Mouse (Mus musculus): ENCODE measurements around the gene Kcnmb1.

The Kcnmb1 gene

DNA sequence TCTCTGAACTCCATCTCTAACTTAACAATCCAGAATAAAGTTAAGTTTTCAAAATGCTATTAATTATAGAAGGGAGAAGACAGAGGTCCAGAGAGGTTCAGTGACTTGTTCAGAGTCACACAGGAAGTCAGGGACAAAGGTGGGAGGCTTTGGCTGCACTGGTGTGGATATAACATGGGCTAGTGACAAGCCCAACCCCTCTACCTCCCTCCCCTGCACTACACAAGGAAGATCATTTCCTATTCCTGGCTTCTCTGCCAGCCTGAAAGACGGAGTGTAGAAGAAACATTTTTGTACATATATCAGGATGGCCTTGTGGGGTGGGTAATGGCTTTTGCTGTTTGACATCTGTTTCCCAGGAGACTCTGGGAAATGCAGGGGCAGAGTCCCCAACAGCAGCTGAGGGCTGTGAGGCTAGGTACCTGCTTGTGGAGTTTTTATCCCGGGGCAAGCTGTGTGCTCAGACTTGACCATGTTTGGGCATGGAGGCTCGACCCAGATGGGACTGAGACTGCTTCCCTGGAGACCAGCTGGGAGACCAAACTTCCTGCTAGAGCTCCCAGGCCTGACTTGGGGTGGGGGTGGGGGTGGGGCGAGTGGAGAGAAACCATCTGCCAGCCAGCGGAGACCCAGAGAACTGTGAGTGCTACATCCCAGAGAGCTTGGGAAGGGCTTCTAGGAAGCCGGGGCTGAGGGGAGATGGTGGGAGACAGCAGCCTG lies at the start of gene Kcnmb1:
Gene Kcnmb1, plus strand, starts transcription at position 326 of the 720 bp plus-strand sequence.
- DNase-seq (ENCODE audit: low read depth in 1 of 2, low spot score in 2 of 2): no peak

DNA sequence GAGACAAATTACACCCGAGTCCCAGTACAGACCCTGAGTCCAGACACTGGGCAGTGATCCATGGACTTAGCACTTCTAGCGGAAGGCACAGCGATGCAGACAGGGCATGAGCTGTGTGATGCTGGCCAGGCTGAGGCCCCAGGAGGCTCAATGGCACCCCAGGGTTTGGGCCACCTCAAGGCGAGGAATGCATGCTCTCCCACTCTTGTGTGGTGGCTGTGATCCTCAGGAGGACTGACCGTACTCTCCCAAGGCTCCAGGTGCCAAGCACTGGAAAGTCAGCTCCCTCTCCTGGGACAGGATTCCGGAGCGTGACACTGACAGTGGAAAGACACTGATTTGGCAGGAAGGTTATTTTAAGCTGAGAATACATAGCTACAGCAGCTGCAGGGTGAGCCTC lies 49.8 kb upstream of the Kcnmb1 start:
- DNase-seq (ENCODE audit: low read depth in 1 of 2, low spot score in 2 of 2): no peak

DNA sequence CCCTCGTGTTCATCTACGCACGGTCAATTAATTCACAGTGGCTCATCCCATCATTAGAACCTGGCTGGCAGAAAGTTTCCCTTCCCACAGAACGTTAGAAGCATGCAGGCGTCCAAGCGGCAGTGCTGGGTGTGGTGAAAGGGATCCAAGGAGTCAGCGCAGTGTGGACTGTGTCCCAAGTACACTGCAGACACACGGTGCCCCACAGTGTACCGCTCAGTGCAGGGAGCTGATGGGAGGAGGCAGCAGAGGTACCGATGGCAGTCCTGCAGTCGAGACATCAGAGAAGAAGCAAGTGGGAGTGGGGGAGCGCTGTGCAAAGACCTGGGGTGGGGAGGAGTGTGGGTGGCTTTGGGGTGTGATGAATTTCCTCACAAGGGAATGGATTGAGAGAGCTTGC lies 48.6 kb upstream of the Kcnmb1 start:
- no peak for DNase-seq (ENCODE audit: low read depth in 1 of 2, low spot score in 2 of 2)

DNA sequence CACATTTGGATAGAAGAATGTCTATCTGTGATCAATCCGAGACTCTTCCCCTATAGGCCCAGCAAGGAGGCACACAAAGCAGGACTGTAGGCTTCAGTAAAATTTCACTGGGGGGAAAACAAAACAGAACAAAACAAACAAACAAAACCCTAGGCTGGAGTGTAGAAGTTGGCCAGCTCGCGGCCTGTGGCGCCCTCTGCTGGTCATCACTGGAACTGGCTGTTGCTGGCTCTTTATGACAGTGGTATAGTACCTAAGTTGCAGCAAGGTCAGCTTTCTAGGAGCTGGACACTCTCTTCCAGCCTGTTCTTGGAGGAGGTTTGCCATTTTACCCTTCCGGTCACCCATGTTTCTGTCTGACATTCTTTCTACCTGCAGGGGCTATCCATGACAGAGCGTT lies 45.2 kb upstream of the Kcnmb1 start:
- DNase-seq (ENCODE audit: low read depth in 1 of 2, low spot score in 2 of 2): peak in 1 of 2 experiments; percentile 20

DNA sequence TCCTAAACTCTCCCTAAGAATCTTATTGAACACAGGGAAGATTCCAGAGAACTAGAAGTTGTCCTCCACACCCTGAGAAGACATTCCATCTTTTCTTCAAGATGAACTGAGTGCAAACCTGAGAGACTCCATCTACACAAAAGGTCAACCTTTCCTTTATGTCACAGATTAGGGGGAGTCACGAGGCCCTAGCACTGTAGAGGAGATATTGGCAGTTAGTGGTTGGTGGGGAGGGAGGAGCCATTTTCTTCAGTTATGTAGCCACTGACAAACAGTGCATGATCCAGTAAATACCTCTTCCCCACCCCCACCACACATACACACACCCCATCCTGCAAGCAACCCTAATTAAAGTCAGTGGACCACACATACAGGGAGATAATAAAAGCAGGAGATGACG lies 44.4 kb upstream of the Kcnmb1 start:
- no peak for DNase-seq (ENCODE audit: low read depth in 1 of 2, low spot score in 2 of 2)

DNA sequence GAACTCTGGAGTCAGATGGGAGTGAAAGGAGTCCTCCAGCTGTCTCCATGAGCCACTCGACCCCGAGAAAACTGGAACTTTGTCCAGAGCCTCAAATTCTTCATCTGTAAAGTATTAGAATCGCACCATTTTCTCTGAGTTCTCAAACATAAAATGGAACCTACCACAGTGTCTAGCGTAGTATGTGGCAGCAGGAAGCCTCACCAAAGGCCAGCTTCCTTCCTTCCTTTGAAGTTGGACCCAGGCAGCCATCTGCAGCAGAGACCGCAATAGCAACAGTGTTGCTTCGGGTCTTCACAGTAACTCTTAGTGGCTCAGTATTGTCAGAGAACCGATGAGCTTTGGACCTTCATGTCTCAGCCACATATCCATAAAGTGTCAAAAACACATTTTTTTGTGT lies 43.0 kb upstream of the Kcnmb1 start:
- no peak for DNase-seq (ENCODE audit: low read depth in 1 of 2, low spot score in 2 of 2)

DNA sequence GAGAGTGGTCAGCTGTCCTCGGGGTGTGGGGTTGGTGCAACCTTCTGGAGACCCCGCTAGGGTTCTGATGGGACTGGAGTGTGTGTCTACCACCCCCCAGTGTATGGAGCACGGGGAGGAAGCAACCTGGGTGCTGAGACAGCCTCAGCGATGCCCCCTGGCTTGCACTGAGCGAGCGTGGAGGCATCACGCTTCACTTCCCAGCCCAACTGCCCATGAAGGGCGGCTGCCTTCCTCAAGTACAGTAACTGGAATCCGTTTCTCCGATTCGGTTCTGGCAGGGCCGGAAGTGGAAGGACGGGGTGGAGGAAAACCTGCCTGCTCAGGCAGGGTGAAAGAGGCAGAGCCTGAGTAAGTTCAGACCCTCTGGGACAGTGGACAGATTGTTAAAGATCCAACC lies 41.4 kb upstream of the Kcnmb1 start:
- DNase-seq (ENCODE audit: low read depth in 1 of 2, low spot score in 2 of 2): no peak

DNA sequence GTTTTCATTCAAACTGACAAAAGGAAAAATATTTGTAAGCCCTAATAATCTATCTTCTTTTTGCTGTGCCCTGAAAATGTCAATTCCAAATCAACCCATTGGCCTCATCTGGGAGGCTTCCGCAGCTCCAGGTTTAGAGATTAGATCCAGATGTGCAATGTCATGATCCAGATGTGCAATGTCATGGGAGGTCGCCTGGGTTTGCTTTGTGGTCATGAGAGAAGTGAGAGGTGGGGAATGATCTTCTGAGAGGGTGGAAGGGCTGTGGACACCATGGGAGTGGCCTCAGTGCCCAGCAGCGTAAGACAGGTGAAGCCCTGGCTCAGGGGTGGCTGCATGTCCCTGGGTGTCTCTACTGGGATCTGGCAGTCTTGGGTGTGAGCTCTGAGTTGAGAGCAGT lies 39.8 kb upstream of the Kcnmb1 start:
- no peak for DNase-seq (ENCODE audit: low read depth in 1 of 2, low spot score in 2 of 2)

DNA sequence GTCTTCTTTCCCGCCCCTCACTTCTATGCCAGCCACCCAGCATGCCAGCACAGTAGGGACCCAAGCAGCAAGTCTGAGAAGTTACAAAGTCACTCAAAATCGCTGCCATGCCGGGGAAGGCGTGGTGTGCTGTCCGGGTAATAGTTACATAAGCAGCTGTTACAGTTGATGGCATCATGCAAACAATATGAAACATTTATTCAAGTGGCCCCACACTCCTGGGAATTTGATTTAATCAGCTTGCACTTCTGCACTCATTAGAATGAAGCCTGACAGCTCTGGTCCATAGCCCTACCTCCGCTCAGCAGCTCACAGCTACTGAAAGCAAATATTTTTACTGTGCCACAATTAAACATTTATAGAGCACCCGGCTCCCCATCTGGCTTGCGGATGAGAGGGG lies 37.0 kb upstream of the Kcnmb1 start:
- no peak for DNase-seq (ENCODE audit: low read depth in 1 of 2, low spot score in 2 of 2)

DNA sequence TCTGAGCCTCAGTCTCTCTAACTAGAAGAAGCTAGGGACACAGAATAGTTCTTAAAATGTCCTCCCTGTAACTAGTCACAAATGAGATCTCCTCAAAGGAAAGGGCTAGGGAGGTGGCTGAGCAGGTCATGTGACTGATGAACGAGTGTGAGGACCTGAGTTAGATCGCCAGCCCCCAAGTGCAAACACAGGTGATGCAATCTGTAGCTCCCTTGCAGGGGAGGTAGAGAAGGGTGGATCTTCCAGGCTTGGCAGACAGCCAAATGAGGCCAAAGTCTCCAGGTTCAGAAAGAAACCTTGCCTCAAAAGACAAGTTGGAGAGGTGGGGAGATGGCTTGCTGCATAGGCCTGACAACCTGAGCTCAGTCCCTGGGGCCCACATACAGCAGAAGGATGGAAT lies 36.3 kb upstream of the Kcnmb1 start:
- DNase-seq (ENCODE audit: low read depth in 1 of 2, low spot score in 2 of 2): no peak

DNA sequence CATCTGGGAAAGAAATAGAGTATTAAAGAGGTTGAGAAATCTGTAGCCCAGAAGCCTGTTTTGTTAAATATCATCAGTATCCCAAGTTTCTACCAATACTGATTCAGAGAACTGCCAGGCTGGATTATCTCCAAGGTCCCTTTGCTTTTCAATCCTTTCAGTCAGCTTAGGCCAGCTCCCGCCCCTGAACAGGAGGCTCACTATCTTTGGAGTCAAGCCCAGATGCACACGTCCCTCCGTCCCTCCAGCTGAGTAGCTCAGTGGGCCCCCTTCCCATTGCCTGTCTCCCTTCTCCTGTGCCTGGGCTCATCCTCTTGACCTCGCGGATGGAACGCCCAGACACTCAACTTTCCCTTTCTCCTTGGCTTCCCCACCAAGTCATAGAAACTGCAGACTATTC lies 35.5 kb upstream of the Kcnmb1 start:
- DNase-seq (ENCODE audit: low read depth in 1 of 2, low spot score in 2 of 2): no peak

DNA sequence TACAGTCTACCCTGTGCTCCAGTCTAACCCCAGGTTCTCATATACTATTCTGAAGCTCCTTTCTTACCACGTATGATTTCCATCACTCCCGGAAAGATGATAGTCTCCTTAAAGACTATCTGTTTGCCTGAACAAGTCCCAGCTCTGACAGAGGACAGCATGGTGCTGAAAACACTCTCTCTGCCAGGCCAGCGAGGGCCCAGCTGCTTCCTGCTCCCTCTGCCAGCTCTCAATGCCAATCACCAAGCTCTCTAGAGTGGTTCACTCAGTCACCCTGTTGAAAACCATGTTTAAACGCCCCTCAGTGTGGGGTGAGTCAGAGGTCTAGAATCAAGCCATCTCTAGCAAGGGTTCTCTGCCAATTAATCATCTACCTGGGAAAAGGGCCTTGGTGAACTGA lies 35.0 kb upstream of the Kcnmb1 start:
- DNase-seq (ENCODE audit: low read depth in 1 of 2, low spot score in 2 of 2): no peak

DNA sequence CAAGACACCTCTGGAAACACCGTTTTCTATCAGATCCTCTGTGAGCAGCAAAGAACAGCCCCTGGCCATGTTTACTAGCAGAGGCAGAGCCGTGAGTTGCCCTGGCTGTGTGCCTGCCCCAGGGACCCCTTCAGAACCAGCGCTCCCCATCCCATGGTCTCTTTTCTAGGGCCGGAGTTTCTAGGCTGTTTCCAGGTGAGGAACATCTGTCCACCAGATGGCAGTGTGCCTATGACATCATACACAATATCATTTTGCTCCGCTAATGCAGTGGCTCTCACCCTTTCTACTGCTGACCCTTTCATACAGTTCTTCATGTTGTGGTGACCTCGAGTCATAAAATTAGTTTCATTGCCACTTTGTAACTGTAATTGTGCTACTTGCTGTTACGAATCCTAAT lies 34.2 kb upstream of the Kcnmb1 start:
- DNase-seq (ENCODE audit: low read depth in 1 of 2, low spot score in 2 of 2): no peak

DNA sequence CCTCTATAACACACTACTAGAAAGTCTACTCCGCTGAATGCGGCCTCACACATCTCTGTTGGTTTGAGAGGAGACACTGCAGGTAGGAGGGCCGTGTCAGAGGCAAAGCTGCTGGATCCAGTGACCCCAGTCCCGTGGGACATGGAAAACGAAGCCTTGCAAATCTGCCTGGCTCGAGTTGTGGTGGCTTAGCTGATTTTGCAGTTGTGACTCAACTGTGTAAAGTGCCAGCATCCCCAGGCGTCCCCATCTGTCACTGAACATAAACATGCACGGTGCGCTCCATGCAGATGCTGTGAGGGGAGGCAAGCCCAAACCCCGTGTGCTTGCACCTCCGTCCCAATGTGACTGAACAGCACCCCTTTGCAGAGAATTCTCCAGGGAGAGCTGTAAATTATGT lies 33.4 kb upstream of the Kcnmb1 start:
- DNase-seq (ENCODE audit: low read depth in 1 of 2, low spot score in 2 of 2): no peak

DNA sequence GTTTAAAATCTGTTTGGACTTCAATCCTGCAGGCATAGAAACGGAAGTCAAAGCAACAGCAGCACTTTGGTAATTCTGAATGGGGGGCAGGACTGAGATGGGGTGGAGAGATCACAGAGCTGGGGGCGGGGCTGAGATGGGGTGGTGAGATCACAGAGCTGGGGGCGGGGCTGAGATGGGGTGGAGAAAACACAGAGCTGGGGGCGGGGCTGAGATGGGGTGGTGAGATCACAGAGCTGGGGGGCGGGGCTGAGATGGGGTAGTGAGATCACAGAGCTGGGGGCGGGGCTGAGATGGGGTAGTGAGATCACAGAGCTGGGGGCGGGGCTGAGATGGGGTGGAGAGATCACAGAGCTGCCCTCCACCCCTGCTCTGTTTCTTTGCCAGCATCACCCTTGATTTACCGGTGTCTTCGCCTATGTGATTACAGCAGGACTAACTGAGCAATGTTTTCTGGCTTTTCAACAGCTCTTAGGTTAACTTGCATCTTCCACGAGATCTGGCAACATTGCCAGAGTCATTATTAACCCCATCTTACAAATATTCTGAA lies 30.9 kb upstream of the Kcnmb1 start:
- peak in 1 of 2 experiments; percentile 22 for DNase-seq (ENCODE audit: low read depth in 1 of 2, low spot score in 2 of 2)

DNA sequence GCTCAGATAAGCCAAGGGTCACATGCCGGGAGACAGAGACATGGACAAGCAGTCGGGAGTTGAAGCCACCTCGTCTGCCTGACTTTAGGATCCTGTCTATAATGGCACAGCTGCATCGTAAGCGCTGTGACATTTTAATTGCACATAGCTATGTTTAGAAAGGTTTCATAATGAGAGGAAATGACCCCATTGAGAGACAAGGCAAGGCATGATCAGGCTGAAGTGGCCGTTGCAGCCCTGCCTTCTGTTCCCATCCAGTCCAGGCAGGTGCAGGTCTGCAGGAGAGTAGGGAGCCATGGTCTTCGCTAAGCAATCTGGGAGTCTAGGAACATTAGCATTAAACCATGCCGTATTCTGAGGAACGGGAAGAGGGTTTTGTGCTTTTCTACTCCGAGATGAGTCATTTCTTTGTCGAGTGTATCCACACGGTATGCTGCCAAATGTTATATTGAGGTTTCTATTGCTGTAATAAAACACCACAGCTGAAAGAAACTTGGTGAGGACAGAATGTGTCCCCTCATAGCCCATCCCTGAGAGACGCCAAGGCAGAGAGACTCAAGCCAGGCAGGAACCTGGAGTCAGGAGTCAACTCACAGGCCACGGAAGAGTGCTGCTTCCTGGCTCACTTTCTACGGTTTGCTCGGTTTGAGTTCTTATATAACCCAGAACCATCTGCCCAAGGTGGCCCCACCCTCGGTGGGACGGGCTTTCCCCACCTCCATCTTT lies 30.3 kb upstream of the Kcnmb1 start:
- DNase-seq (ENCODE audit: low read depth in 1 of 2, low spot score in 2 of 2): no peak

DNA sequence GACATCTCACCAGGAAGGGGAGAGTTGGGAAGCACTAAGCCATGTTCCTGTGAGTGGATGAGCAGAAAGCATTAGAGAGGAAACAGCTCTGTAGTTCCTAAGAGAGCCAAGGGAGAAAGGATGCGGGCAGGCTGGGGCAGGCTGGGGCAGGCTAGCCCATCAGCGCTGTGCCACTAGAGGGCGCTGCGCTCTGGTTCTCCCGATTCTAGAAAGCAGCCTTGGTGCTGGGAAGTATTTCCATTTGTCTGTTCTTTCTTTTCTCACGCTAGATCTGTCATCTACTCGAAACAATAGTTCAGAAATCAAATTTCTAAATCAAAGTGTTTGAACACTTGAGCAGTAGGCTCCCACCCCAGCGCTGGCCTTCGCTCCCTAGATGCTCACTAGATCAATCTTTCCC lies 28.5 kb upstream of the Kcnmb1 start:
- no peak for DNase-seq (ENCODE audit: low read depth in 1 of 2, low spot score in 2 of 2)

DNA sequence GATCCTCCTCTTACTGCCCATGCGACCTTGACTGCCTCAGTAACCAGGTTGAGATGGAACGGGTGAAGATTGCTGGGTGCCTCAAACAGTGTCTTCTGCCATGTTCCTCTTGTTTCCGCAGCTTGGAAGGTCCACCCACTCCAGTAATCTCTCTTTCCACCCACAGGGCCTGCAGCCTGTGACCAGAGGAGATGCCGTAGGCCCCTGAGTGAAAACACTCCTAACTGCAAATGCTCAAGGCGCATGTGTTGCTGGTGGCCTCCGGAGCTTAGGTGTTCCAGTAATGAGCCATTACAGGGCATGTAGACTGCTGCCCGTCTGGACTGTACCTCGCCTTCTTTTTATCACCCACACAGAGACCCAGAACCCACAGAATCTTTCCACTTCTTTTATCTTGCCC lies 25.2 kb upstream of the Kcnmb1 start:
- DNase-seq (ENCODE audit: low read depth in 1 of 2, low spot score in 2 of 2): no peak

DNA sequence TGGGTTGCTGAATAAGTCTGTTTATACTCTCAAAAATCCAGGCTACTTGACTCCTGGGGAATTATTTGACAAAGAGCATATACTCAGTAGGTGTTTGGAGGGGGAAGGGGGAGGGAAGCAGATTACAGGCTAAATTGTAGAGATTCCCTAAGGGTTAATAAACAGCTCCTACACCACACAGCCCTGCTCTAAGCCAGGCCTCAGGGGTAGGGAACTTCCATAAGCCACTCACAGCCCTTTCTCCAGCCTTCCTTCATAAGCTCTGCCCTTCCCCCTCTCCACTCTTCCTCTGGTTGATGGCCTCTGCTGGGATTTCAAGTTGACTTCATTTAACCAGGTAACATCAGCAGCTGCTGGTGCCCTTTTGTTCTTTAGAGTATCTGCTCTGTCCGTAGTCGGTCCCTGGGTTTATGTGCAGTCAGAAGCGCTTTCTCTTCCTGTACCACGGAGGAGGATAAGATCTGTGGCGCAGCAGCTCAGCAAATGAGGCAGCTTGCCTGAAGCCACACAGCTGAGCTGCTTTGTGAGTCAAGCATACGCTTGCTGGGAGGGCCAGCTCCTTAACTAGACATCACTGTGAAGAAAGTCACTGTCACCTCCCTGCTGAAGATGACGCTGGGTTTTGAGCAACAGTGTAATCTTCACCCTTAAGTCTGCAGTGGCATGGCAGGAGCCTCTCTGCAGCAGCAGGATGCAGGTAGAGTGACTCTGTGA lies 24.1 kb upstream of the Kcnmb1 start:
- DNase-seq (ENCODE audit: low read depth in 1 of 2, low spot score in 2 of 2): no peak

DNA sequence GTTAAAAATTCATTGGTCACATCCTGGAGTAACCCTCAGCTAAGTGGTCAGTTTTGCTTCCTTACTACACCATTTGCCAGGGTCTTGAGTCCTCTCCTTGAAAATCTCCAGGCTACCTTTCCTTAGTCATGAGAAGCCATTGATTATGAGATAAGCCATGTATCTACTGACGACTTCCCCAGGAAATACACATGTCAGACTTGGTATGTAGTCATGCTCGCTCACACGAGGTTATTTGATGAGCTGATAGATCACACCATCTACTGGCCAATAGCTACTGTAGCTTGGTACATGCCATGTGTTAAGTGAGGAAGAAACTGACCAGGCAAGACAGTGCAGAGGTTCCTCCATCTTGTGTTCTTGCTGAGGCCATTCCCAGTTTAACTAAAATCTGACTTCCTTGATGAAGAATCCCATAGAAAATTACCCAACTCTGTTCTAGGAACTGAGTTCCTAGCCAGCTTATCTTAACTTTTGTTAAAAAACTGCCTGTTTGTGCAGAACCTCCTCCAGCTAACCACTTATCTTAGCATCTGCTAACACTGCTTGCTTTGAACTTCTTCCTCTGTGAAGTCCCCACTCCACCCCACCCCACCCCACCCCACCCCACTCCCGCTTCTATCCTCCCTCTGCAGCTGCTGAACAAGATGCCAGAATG lies 23.2 kb upstream of the Kcnmb1 start:
- no peak for DNase-seq (ENCODE audit: low read depth in 1 of 2, low spot score in 2 of 2)

DNA sequence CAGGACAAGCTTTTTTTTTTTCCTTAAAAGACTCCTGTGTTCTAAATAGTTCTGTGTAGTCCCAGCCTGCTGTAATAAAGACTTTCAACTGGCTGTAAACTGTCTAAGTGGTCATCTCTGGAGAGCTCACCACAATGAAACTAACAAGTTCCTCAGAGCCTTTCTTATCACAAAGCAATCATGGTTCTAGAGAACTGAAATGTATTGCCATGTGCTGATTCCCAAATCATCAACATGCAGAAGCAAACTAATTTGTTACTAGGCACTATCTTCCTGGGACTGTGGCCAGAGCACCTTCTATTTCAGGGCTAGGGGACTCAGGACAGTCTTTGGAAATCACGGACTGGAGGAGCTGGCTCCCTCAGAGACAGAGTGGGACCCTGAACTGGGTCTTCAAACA lies 19.2 kb upstream of the Kcnmb1 start:
- DNase-seq (ENCODE audit: low read depth in 1 of 2, low spot score in 2 of 2): no peak

All from monocyte, adult 2 months (primary cell).